Mouse (Mus musculus) adrenal gland (tissue): ENCODE data around the gene Fut8.

Experiments used
- intact Hi-C: fragments of 180-260 bp; cut with DNase I; formaldehyde crosslinking; loops from one replicate; pipeline ENCODE4 v1.15.1; 2025
- long read RNA-seq, 2 experiments: library from polyadenylated mRNA; unstranded; transcript quantifications; one replicate each; pipeline ENCODE4 v2.0.0; 2020; ENCODE audit warnings: borderline replicate concordance in 1 of 2; ENCODE audit not compliant: insufficient replicate concordance in 1 of 2

The Fut8 gene
- long read RNA-seq, experiment 1, partial matches to known transcripts = 4 of 6 reads
- long read RNA-seq, experiment 1, other reads (novel, unspliced or antisense) = 0 of 6 reads
- long read RNA-seq, experiment 2, partial matches to known transcripts = 1 of 7 reads
- long read RNA-seq, experiment 2, other reads (novel, unspliced or antisense) = 4 of 7 reads

GRCm38 (mm10) chr12:77237950-77238530, at the start of gene Fut8:
Fut8 (plus strand) TSS chr12:77238125.
- intact Hi-C loops = loop anchor here (5.0 kb wide), 1 partner anchor 186 kb away; no protein-coding TSS in a partner anchor

GRCm38 (mm10) chr12:77189161-77189560, 48.8 kb upstream of the Fut8 start:
- intact Hi-C loops = no loop called here

DNA sequence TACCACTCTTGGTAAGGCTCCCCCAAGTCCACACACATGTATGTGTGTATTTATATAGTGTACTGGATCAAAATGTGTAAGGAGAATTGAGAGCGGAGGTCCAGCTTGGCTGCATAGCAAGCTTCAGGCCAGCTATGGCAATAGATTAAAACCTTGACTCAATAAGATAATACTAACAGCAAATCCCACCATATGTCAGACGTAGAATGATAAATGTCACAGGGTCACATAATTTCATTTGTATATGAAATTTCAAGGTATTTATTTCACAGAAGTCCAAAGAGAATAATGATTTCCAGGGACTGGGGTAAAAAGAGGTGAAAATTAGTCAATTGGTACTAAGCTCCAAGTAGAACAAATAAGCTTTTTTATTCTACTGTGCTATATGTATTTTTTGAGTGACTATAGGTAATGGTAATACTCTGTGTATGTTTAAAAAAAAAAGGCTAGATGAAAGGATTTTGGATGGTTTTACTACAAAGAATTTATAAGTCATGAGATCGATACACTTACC, 47.9 kb upstream of the Fut8 start:
- intact Hi-C loops = no loop called here

GRCm38 (mm10) chr12:77191478-77192271, 46.2 kb upstream of the Fut8 start:
- intact Hi-C loops = no loop called here

GRCm38 (mm10) chr12:77192714-77193113, 45.2 kb upstream of the Fut8 start:
- intact Hi-C loops = no loop called here

- intact Hi-C loops = no loop called here
Measured at GRCm38 (mm10) chr12:77193225-77193716, 44.7 kb upstream of the Fut8 start.

- intact Hi-C loops = no loop called here
Measured at GRCm38 (mm10) chr12:77195044-77195443, 42.9 kb upstream of the Fut8 start.

GRCm38 (mm10) chr12:77196529-77197095, 41.3 kb upstream of the Fut8 start:
- intact Hi-C loops = no loop called here

GRCm38 (mm10) chr12:77197121-77197599, 40.8 kb upstream of the Fut8 start:
- intact Hi-C loops = no loop called here

DNA sequence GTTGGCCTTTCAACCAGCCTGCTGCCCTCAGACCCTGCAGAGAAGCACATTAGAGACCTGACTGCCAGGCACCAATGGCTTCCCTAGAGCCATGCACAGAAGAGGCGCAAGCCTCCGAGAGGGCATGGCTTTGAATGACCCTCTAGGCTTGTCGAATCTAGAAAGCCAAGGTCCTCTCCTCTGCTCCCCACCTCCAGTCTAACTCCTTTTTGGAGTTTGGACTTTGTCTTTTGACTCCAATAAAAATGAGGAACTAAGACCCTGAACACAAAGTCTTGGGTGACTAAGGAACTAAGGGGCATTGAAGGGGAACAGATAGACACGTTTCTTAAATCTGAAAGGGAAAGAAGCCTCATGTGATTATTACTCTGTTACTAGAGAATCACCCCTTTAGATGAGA, 39.7 kb upstream of the Fut8 start:
- intact Hi-C loops = no loop called here

DNA sequence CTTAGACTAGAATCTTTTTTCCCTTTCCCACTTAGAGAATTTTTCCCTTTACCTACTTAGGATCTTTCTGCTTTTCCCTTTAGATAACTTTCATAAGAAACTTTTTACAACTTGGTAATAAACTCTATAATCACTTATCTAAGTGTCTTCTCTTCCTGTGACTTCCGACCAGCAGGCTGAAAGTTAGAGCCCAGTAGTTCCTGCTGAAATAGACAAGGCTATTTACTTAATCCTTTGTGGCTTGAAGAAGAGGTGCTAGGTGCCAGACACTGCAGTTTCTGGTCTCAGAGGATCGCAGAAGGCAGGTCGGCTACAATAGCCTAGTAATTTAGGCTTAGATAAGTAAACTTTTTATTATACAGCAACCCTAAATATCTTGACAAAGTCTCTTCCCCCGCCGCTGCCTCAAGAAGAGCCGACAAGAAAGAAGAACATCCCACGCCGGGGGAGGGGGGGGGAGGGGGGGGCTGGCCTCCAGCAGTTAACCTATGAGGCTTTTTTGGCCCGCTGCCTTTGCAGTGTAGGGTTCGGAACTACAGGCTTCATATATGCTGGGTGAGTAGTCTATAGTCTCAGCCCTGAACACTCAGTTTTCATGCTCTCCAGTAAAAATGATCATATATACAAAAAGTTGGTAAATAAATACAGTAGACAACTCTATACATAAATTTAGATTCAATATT, 36.3 kb upstream of the Fut8 start:
- intact Hi-C loops = no loop called here

DNA sequence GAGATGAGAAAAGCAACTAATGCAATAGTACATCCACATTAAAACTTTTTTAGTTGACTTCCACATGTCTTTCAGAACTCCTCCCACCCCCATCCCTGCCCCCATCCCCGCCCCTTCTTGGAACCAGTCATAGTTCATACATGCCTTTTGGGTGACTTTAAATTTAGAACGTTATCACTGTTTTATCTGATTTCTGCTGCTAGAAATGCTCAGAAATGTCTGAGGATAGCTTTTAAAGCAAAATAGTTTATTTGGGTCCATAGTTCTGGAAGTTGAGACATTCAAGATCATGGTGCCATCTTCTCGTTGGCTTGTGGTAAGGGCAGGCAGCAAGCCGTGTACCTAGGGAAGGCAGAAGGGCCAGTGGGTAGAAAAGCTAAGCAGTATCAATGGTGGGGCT, 34.8 kb upstream of the Fut8 start:
- intact Hi-C loops = no loop called here

DNA sequence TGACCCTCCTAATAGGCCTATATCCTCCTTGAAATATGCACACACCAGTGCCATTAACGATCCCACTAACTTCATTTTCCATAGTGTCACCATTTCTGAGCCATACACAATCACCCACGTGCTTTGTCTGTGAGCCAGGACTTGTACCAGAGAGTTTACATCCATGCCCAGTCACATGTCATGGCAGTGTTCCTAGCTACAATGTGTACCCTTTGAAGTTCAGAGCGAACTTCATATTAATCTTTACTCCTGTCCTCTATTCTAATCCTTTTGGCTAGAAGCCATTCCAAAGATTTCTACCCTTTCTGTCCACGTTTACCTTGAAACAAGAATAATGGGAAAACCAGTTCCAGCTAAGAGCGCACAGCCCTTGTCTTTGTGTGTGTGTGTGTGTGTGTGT, 31.1 kb upstream of the Fut8 start:
- intact Hi-C loops = no loop called here

- intact Hi-C loops = no loop called here
Measured at GRCm38 (mm10) chr12:77208056-77208455, 29.9 kb upstream of the Fut8 start.

GRCm38 (mm10) chr12:77208576-77209180, 29.2 kb upstream of the Fut8 start:
- intact Hi-C loops = no loop called here

DNA sequence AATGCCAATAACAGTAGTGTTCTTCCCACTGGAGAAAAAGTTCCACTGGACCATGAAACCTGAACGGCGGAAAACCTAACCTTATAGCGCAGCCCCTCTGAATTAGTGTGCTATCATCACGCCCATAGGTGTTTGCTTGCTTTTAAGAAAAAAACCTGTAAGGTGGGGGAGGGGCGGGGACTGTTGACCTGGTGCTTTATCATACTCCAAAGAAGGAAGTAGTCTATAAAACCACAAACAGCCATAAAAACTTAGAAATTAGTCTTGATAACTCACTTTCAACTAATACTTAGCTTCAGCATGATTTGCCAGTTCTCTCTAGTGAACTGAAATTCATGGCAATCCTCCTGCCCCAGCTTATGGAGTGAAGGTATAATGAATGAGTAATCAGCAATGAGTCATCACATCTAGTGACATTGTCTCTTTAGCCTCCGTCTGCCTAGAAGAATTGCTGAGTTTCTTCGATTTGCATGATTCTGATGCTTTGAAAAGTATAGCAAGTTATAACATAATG, 26.2 kb upstream of the Fut8 start:
- intact Hi-C loops = no loop called here

- intact Hi-C loops = no loop called here
Measured at GRCm38 (mm10) chr12:77213896-77214564, 23.9 kb upstream of the Fut8 start.

GRCm38 (mm10) chr12:77214565-77214909, 23.4 kb upstream of the Fut8 start:
- intact Hi-C loops = no loop called here

- intact Hi-C loops = no loop called here
Measured at GRCm38 (mm10) chr12:77216511-77217192, 21.3 kb upstream of the Fut8 start.
